Mouse (Mus musculus) limb, embryonic 11.5 days (tissue): ENCODE measurements around the gene Mrgpre. TPM values are rescaled to one million over a fixed set of nuclear protein-coding genes. Genes with fewer than 3 reads are reported as not detected.

Experiments
- ATAC-seq: fragments of 200-750 bp; cut with Nextera tagmentation; 2 replicates; pipeline ENCODE4 v1.8.0; 2017; ENCODE audit warnings: low read depth; ENCODE audit not compliant: insufficient number of reproducible peaks, low FRiP score, low TSS enrichment
- DNase-seq: peaks from one replicate; pipeline ENCODE4 v3.0.0-alpha.2; 2015; ENCODE audit warnings: low spot score
- H3K27ac ChIP-seq: fragments of 300-500 bp; sonication (generic); replicated peaks from 2 replicates; pipeline ENCODE4 v1.5.1; 2014; ENCODE audit warnings: low read depth, mild to moderate bottlenecking, low read length
- H3K27me3 ChIP-seq: fragments of 300-500 bp; sonication (generic); 2 replicates; pipeline ENCODE4 v1.6.1; 2014; ENCODE audit warnings: mild to moderate bottlenecking, low read length, mixed read lengths; ENCODE audit not compliant: control insufficient read depth, insufficient read depth
- H3K36me3 ChIP-seq: fragments of 300-500 bp; sonication (generic); 2 replicates; pipeline ENCODE4 v1.6.1; 2014; ENCODE audit warnings: mild to moderate bottlenecking, low read length, moderate library complexity, mixed read lengths; ENCODE audit not compliant: control insufficient read depth, insufficient read depth
- H3K4me1 ChIP-seq: fragments of 300-500 bp; sonication (generic); 2 replicates; pipeline ENCODE4 v1.6.1; 2014; ENCODE audit warnings: low read length, mixed read lengths; ENCODE audit not compliant: control insufficient read depth, insufficient read depth
- H3K4me2 ChIP-seq: fragments of 300-500 bp; sonication (generic); 2 replicates; pipeline ENCODE4 v1.6.1; 2014; ENCODE audit warnings: low read depth, mild to moderate bottlenecking, moderate library complexity; ENCODE audit not compliant: severe bottlenecking
- H3K4me3 ChIP-seq: fragments of 300-500 bp; sonication (generic); 2 replicates; pipeline ENCODE4 v1.5.1; 2014; ENCODE audit warnings: low read depth, low read length
- H3K9ac ChIP-seq: fragments of 300-500 bp; sonication (generic); 2 replicates; pipeline ENCODE4 v1.6.1; 2014; ENCODE audit warnings: mild to moderate bottlenecking, low read length
- H3K9me3 ChIP-seq: fragments of 300-500 bp; sonication (generic); 2 replicates; pipeline ENCODE4 v1.6.1; 2016; ENCODE audit warnings: low read length; ENCODE audit not compliant: control insufficient read depth
- WGBS: fragments of 180-500 bp; shearing (Covaris S2); extraction: QIAGEN DNeasy Blood & Tissue Kit; methylation state at CpG from one replicate; pipeline ENCODE4 v1.1.7; 2014; 5-methylcytosine and 5-hydroxymethylcytosine counted together
- polyA plus RNA-seq: library from polyadenylated mRNA; unstranded; fragments of >200 nt; fragmentation: Nextera tagmentation; extraction: Ambion mirVana; gene quantifications from 2 replicates; pipeline ENCODE4 v1.2.1, GENCODE M21; 2014

The Mrgpre gene
- polyA plus RNA-seq, 1 experiment from 2014 or later = 2.2 TPM

GRCm38 (mm10) chr7:143764876-143765530, 19.3 kb downstream of the Mrgpre start:
- DNase-seq = no peak
- Histone ChIP-seq H3K4me3 (no peak overlapping the region), H3K27me3 (0 out of 2 replicates have a peak, but pooled peaks cover 5% of the 10 kb centered on the region), H3K4me1 (no peaks in the 10 kb centered on the region), H3K4me2 (no peak overlapping the region), H3K9me3 (no peaks in the 10 kb centered on the region), H3K27ac (no peak overlapping the region), H3K36me3 (no peaks in the 10 kb centered on the region), H3K9ac (no peak overlapping the region)
- WGBS = 79% methylated on average over 19 of the region's 19 CpGs
- ATAC-seq = no peak

- peak; percentile 38 for DNase-seq
- Histone ChIP-seq H3K9me3 (no peaks in the 10 kb centered on the region), H3K27ac (no peak overlapping the region), H3K4me2 (no peak overlapping the region), H3K27me3 (0 out of 2 replicates have a peak, but pooled peaks cover 5% of the 10 kb centered on the region), H3K9ac (no peak overlapping the region), H3K4me3 (no peak overlapping the region), H3K4me1 (no peaks in the 10 kb centered on the region), H3K36me3 (no peaks in the 10 kb centered on the region)
- WGBS = 24% methylated on average over 3 of the region's 3 CpGs
- no peak for ATAC-seq
Observed at GRCm38 (mm10) chr7:143763794-143764193, 20.5 kb downstream of the Mrgpre start.

GRCm38 (mm10) chr7:143758956-143759355, 25.3 kb downstream of the Mrgpre start:
- WGBS = 67% methylated on average over 3 of the region's 3 CpGs
- Histone ChIP-seq H3K27me3 (peaks cover 6% of the 10 kb centered on the region; the same call in 1 of the 2 replicates), H3K9me3 (no peaks in the 10 kb centered on the region), H3K9ac (no peak overlapping the region), H3K27ac (no peak overlapping the region), H3K4me1 (no peaks in the 10 kb centered on the region), H3K36me3 (no peaks in the 10 kb centered on the region), H3K4me3 (no peak overlapping the region), H3K4me2 (no peak overlapping the region)
- DNase-seq = no peak
- ATAC-seq = no peak

- ATAC-seq (no peak), DNase-seq (no peak)
- H3K4me1 ChIP-seq = no peaks in the 10 kb centered on the region
- no peak overlapping the region for H3K4me3 ChIP-seq
- no peaks in the 10 kb centered on the region for H3K9me3 ChIP-seq
- peaks cover 6% of the 10 kb centered on the region; the same call in 1 of the 2 replicates for H3K27me3 ChIP-seq
- H3K36me3 ChIP-seq = no peaks in the 10 kb centered on the region
- 79% methylated on average over 3 of the region's 3 CpGs for WGBS
- H3K4me2 ChIP-seq = no peak overlapping the region
- H3K9ac ChIP-seq = no peak overlapping the region
- no peak overlapping the region for H3K27ac ChIP-seq
Observed at GRCm38 (mm10) chr7:143757696-143758095, 26.6 kb downstream of the Mrgpre start.

- ATAC-seq (peak; percentile 66; the same call in 1 of the 2 replicates), DNase-seq (peak; percentile 79)
- Histone ChIP-seq H3K9me3 (no peaks in the 10 kb centered on the region), H3K9ac (0 out of 2 replicates have a peak overlapping the region, but pooled peaks have one; percentile 43), H3K4me1 (no peaks in the 10 kb centered on the region), H3K27ac (no peak overlapping the region), H3K27me3 (peaks cover 6% of the 10 kb centered on the region; the same call in 1 of the 2 replicates), H3K36me3 (no peaks in the 10 kb centered on the region), H3K4me3 (peak overlapping the region; percentile 22), H3K4me2 (peak overlapping the region; percentile 58)
- 4% methylated on average over 15 of the region's 15 CpGs for WGBS
Observed at GRCm38 (mm10) chr7:143757027-143757390, 27.3 kb downstream of the Mrgpre start.

- no peak within 1 kb of the TSS for H3K27ac ChIP-seq
- no peaks in the 10 kb centered on the region for H3K4me1 ChIP-seq
- peak within 1 kb of the TSS; percentile 58 for H3K4me2 ChIP-seq
- peaks cover 6% of the 10 kb centered on the region; the same call in 1 of the 2 replicates for H3K27me3 ChIP-seq
- no peaks in the 10 kb centered on the region for H3K9me3 ChIP-seq
- peak; percentile 18; the same call in 1 of the 2 replicates for ATAC-seq
- H3K9ac ChIP-seq = peak within 1 kb of the TSS; percentile 43; the same call in 1 of the 2 replicates
- no peaks in the 10 kb centered on the region for H3K36me3 ChIP-seq
- WGBS = 26% methylated on average over 22 of the region's 22 CpGs
- peak within 1 kb of the TSS; percentile 22 for H3K4me3 ChIP-seq
- no peak for DNase-seq
Observed at GRCm38 (mm10) chr7:143756125-143757026, 27.9 kb downstream of the Mrgpre start, which contains the start of gene Osbpl5. TSS of gene Osbpl5 (minus strand) at chr7:143756985.

- Histone ChIP-seq H3K4me1 (no peaks in the 10 kb centered on the region), H3K4me2 (no peak overlapping the region), H3K9me3 (no peaks in the 10 kb centered on the region), H3K27ac (no peak overlapping the region), H3K9ac (no peak overlapping the region), H3K27me3 (peaks cover 6% of the 10 kb centered on the region; the same call in 1 of the 2 replicates), H3K4me3 (no peak overlapping the region), H3K36me3 (no peaks in the 10 kb centered on the region)
- DNase-seq = no peak
- no peak for ATAC-seq
- 67% methylated on average over 9 of the region's 9 CpGs for WGBS
Observed at GRCm38 (mm10) chr7:143755357-143756124, 28.8 kb downstream of the Mrgpre start.
